Mouse (Mus musculus): ENCODE measurements around the gene Arhgef3. TPM values are rescaled to one million over a fixed set of nuclear protein-coding genes. Genes with fewer than 3 reads are reported as not detected.

Arhgef3 gene
- total and polyA plus RNA-seq, 2 experiments from 2014 or later, result 17.9 to 21.4 TPM

DNA sequence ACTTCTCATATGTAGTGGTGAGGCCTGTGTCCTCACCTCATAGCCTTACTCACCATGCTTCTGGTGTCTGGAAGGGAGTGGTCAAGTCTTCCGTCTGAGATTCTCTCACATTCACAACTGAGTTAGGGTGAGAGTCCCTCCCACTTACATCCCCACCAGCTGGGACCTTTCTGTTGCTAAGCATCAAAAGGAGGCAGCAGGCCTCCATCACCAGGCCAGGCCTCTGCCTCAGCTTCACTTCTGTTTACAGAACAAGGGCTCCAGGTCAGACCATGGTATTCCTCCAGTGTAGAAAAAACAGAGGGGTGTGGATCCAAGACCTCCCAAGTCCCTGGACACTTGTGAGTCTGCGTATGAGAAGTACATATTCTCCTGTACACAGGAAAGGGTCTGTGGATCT lies 99.5 kb downstream of the Arhgef3 start:
- no peaks in the 10 kb centered on the region for H3K27me3 ChIP-seq (ENCODE audit: control insufficient read depth, insufficient read depth, low read length)
- no peak for ATAC-seq (ENCODE audit: insufficient read depth, low read depth)
- no peak overlapping the region for H3K27ac ChIP-seq (ENCODE audit: low read depth)
- H3K36me3 ChIP-seq (replicated peaks; ENCODE audit: control insufficient read depth, insufficient read depth, low read length), result no peaks in the 10 kb centered on the region
- no peak for TF ChIP-seq EP300 (IDR thresholded peaks at IDR 0.05; ENCODE audit: low read depth)
- TF ChIP-seq CTCF (IDR thresholded peaks at IDR 0.05; ENCODE audit: low read depth), result no peak
- H3K9me3 ChIP-seq (replicated peaks; ENCODE audit: control insufficient read depth, low read length), result no peaks in the 10 kb centered on the region
- no peak overlapping the region for H3K9ac ChIP-seq (replicated peaks; ENCODE audit: low read depth, low read length)
- H3K4me3 ChIP-seq (ENCODE audit: low read depth, low read length), result no peak overlapping the region
- no peak overlapping the region for H3K4me2 ChIP-seq (ENCODE audit: low read depth, low read length)
- no peak for DNase-seq (ENCODE audit: low spot score)
- H3K4me1 ChIP-seq (ENCODE audit: control insufficient read depth, insufficient read depth), result no peaks in the 10 kb centered on the region
- WGBS, result 84% methylated on average over 2 of the region's 2 CpGs

DNA sequence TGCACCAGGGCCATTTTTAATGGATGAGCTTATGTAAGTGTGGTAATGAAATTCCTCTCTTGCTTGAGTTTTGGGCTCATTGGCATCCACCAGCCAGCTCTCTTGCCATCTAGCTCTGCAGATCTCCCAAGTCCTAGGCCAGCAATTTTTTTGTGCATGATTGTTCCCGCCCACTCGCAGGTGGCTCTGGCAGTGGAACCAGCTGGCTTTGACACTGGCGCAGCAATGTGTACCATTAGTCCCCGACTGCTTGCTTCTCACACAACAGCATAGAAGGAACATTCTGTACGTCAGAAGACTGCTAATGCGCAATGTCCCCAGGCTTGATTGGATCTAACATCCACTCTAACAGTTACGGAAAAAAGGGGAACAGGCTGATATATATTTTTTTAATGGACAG lies 105.0 kb downstream of the Arhgef3 start:
- TF ChIP-seq EP300 (IDR thresholded peaks at IDR 0.05; ENCODE audit: low read depth), result no peak
- no peak for TF ChIP-seq CTCF (IDR thresholded peaks at IDR 0.05; ENCODE audit: low read depth)
- H3K27ac ChIP-seq (ENCODE audit: low read depth), result no peak overlapping the region
- H3K4me3 ChIP-seq (ENCODE audit: low read depth, low read length), result no peak overlapping the region
- no peak overlapping the region for H3K4me2 ChIP-seq (ENCODE audit: low read depth, low read length)
- no peak overlapping the region for H3K9ac ChIP-seq (replicated peaks; ENCODE audit: low read depth, low read length)
- H3K4me1 ChIP-seq (ENCODE audit: control insufficient read depth, insufficient read depth), result no peaks in the 10 kb centered on the region
- ATAC-seq (ENCODE audit: insufficient read depth, low read depth) (no peak), DNase-seq (ENCODE audit: low spot score) (no peak)
- 92% methylated on average over 7 of the region's 7 CpGs for WGBS
- no peaks in the 10 kb centered on the region for H3K36me3 ChIP-seq (replicated peaks; ENCODE audit: control insufficient read depth, insufficient read depth, low read length)
- no peaks in the 10 kb centered on the region for H3K27me3 ChIP-seq (ENCODE audit: control insufficient read depth, insufficient read depth, low read length)
- no peaks in the 10 kb centered on the region for H3K9me3 ChIP-seq (replicated peaks; ENCODE audit: control insufficient read depth, low read length)

DNA sequence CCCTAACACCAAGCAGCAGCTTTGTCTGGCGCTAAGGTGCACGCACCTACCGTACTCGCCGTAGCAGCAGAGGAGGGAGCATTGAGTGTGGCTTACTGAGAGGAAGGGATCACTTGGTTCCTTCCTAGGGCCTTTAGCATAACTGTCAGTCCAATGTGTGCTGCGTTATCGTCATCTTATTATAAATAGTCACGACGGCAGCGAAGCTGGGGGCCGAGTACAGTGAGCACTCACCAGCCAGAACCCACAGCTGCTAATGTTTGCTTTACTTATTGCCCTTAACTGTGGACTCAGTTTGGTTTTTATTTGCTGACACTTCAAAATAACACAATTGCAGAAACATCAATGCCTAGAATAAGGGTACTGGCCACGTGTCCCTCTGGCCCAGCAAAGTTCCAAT lies 105.6 kb downstream of the Arhgef3 start:
- H3K4me3 ChIP-seq (ENCODE audit: low read depth, low read length), result no peak overlapping the region
- H3K9me3 ChIP-seq (replicated peaks; ENCODE audit: control insufficient read depth, low read length), result no peaks in the 10 kb centered on the region
- no peaks in the 10 kb centered on the region for H3K27me3 ChIP-seq (ENCODE audit: control insufficient read depth, insufficient read depth, low read length)
- TF ChIP-seq CTCF (IDR thresholded peaks at IDR 0.05; ENCODE audit: low read depth), result no peak
- TF ChIP-seq EP300 (IDR thresholded peaks at IDR 0.05; ENCODE audit: low read depth), result no peak
- no peak overlapping the region for H3K27ac ChIP-seq (ENCODE audit: low read depth)
- WGBS, result 52% methylated on average over 12 of the region's 12 CpGs
- no peak overlapping the region for H3K9ac ChIP-seq (replicated peaks; ENCODE audit: low read depth, low read length)
- ATAC-seq (ENCODE audit: insufficient read depth, low read depth) (peak; percentile 57; the same call in 1 of the 2 replicates), DNase-seq (ENCODE audit: low spot score) (peak; percentile 34)
- no peaks in the 10 kb centered on the region for H3K36me3 ChIP-seq (replicated peaks; ENCODE audit: control insufficient read depth, insufficient read depth, low read length)
- no peaks in the 10 kb centered on the region for H3K4me1 ChIP-seq (ENCODE audit: control insufficient read depth, insufficient read depth)
- H3K4me2 ChIP-seq (ENCODE audit: low read depth, low read length), result no peak overlapping the region

DNA sequence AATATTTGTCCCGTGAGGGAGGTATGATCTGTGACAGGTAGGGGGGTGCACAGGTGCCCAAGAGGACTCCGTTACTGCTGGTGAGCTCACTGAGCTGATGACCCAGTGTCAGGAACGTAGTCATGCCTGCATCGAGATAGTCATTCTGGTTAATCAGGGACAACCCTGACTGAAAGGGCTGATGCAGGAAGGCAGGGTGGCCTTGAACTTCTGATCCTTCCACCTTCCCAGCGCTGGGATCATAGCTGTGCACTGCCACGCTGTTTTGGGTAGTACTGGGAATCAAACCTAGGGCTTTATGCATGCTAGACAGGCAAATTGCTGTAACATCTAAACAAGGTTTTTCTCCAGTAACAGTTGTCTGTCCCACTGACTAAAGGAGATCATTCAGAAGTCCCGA lies 109.9 kb downstream of the Arhgef3 start:
- H3K27ac ChIP-seq (ENCODE audit: low read depth), result no peak overlapping the region
- WGBS, result 87% methylated on average over 7 of the region's 7 CpGs
- no peak overlapping the region for H3K4me2 ChIP-seq (ENCODE audit: low read depth, low read length)
- DNase-seq (ENCODE audit: low spot score) (no peak), ATAC-seq (ENCODE audit: insufficient read depth, low read depth) (no peak)
- TF ChIP-seq CTCF (IDR thresholded peaks at IDR 0.05; ENCODE audit: low read depth), result no peak
- TF ChIP-seq EP300 (IDR thresholded peaks at IDR 0.05; ENCODE audit: low read depth), result no peak
- H3K9me3 ChIP-seq (replicated peaks; ENCODE audit: control insufficient read depth, low read length), result no peaks in the 10 kb centered on the region
- no peak overlapping the region for H3K4me3 ChIP-seq (ENCODE audit: low read depth, low read length)
- no peaks in the 10 kb centered on the region for H3K36me3 ChIP-seq (replicated peaks; ENCODE audit: control insufficient read depth, insufficient read depth, low read length)
- H3K9ac ChIP-seq (replicated peaks; ENCODE audit: low read depth, low read length), result no peak overlapping the region
- no peaks in the 10 kb centered on the region for H3K27me3 ChIP-seq (ENCODE audit: control insufficient read depth, insufficient read depth, low read length)
- peaks cover 17% of the 10 kb centered on the region; the same call in 1 of the 2 replicates for H3K4me1 ChIP-seq (ENCODE audit: control insufficient read depth, insufficient read depth)

DNA sequence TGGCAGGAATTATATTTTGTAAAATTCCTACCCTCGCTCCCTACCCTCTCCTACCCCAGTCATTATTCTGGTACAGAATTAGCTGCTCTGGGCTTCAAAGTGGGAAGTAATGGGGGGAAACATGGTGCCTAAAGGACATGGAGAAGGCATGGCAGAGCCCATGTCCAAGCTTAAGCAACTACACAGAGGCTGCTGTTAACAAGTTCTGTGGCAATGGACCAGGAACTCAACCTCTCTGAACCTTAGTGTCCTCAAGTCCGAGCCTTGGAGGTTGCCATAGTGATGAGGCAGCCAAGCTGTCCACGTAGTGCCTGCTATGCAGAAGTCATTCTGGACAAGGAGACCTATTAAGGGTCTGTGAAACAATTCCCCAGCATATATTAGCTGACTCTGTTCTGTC lies 111.6 kb downstream of the Arhgef3 start:
- ATAC-seq (ENCODE audit: insufficient read depth, low read depth) (no peak), DNase-seq (ENCODE audit: low spot score) (no peak)
- Histone ChIP-seq H3K9ac (replicated peaks; ENCODE audit: low read depth, low read length) (no peak overlapping the region), H3K4me1 (ENCODE audit: control insufficient read depth, insufficient read depth) (peaks cover 33% of the 10 kb centered on the region), H3K27me3 (ENCODE audit: control insufficient read depth, insufficient read depth, low read length) (no peaks in the 10 kb centered on the region), H3K4me3 (ENCODE audit: low read depth, low read length) (no peak overlapping the region), H3K4me2 (ENCODE audit: low read depth, low read length) (no peak overlapping the region), H3K9me3 (replicated peaks; ENCODE audit: control insufficient read depth, low read length) (no peaks in the 10 kb centered on the region), H3K27ac (ENCODE audit: low read depth) (no peak overlapping the region), H3K36me3 (replicated peaks; ENCODE audit: control insufficient read depth, insufficient read depth, low read length) (no peaks in the 10 kb centered on the region)
- TF ChIP-seq CTCF (IDR thresholded peaks at IDR 0.05; ENCODE audit: low read depth) (no peak), EP300 (IDR thresholded peaks at IDR 0.05; ENCODE audit: low read depth) (no peak)
- WGBS, result 69% methylated on average over 3 of the region's 3 CpGs

DNA sequence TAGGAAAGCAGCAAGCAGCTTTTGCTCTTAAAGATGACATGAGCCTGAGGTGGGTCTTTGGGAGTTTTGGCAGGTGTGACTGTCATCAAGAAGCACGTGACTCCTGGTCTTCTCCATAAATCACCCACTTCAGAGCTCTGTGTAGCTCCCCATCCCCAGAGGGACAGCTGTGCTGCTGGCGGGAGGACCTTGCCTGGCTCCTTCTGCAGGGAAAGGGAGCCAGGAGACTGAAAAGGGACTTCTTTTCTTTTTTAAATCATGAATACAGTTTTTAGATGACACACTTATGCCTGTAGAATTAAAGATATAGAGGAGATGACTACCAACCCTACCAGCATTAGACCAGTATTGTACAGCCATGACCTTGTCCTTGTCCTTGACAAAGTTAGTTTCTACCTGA lies 113.6 kb downstream of the Arhgef3 start:
- H3K4me3 ChIP-seq (ENCODE audit: low read depth, low read length), result no peak overlapping the region
- 70% methylated on average over 2 of the region's 2 CpGs for WGBS
- ATAC-seq (ENCODE audit: insufficient read depth, low read depth) (no peak), DNase-seq (ENCODE audit: low spot score) (no peak)
- H3K27me3 ChIP-seq (ENCODE audit: control insufficient read depth, insufficient read depth, low read length), result no peaks in the 10 kb centered on the region
- TF ChIP-seq EP300 (IDR thresholded peaks at IDR 0.05; ENCODE audit: low read depth), result no peak
- TF ChIP-seq CTCF (IDR thresholded peaks at IDR 0.05; ENCODE audit: low read depth), result no peak
- H3K9me3 ChIP-seq (replicated peaks; ENCODE audit: control insufficient read depth, low read length), result no peaks in the 10 kb centered on the region
- H3K36me3 ChIP-seq (replicated peaks; ENCODE audit: control insufficient read depth, insufficient read depth, low read length), result no peaks in the 10 kb centered on the region
- no peak overlapping the region for H3K4me2 ChIP-seq (ENCODE audit: low read depth, low read length)
- peaks cover 33% of the 10 kb centered on the region for H3K4me1 ChIP-seq (ENCODE audit: control insufficient read depth, insufficient read depth)
- no peak overlapping the region for H3K27ac ChIP-seq (ENCODE audit: low read depth)
- no peak overlapping the region for H3K9ac ChIP-seq (replicated peaks; ENCODE audit: low read depth, low read length)
